Mouse (Mus musculus) limb, embryonic 13.5 days (tissue): Measurements from ENCODE around the gene Ap5z1. TPM values are rescaled to one million over a fixed set of nuclear protein-coding genes. Genes with fewer than 3 reads are reported as not detected.

Experiments used
- ATAC-seq: fragments of 200-750 bp; cut with Nextera tagmentation; 2 replicates; pipeline ENCODE4 v1.8.0; 2017; ENCODE audit warnings: low read depth, moderate number of reproducible peaks, moderate TSS enrichment; ENCODE audit not compliant: low FRiP score
- H3K27ac ChIP-seq: fragments of 300-500 bp; sonication (generic); 2 replicates; pipeline ENCODE4 v1.5.1; 2015; ENCODE audit warnings: inconsistent platforms, mild to moderate bottlenecking, moderate library complexity
- H3K27me3 ChIP-seq: fragments of 300-500 bp; sonication (generic); 2 replicates; pipeline ENCODE4 v1.6.1; 2015; ENCODE audit warnings: mild to moderate bottlenecking, inconsistent platforms
- H3K36me3 ChIP-seq: fragments of 300-500 bp; sonication (generic); 2 replicates; pipeline ENCODE4 v1.6.1; 2015; ENCODE audit warnings: inconsistent platforms, mild to moderate bottlenecking, moderate library complexity
- H3K4me1 ChIP-seq: fragments of 300-500 bp; sonication (generic); 2 replicates; pipeline ENCODE4 v1.6.1; 2015; ENCODE audit warnings: inconsistent platforms
- H3K4me2 ChIP-seq: fragments of 300-500 bp; sonication (generic); replicated peaks from 2 replicates; pipeline ENCODE4 v1.6.1; 2015; ENCODE audit warnings: inconsistent platforms, mild to moderate bottlenecking, moderate library complexity
- H3K4me3 ChIP-seq: fragments of 300-500 bp; sonication (generic); 2 replicates; pipeline ENCODE4 v1.5.1; 2015; ENCODE audit warnings: moderate library complexity, mild to moderate bottlenecking, inconsistent platforms
- H3K9ac ChIP-seq: fragments of 300-500 bp; sonication (generic); 2 replicates; pipeline ENCODE4 v1.6.1; 2015; ENCODE audit warnings: mild to moderate bottlenecking, inconsistent platforms
- H3K9me3 ChIP-seq: fragments of 300-500 bp; sonication (generic); 2 replicates; pipeline ENCODE4 v1.6.1; 2016; ENCODE audit warnings: inconsistent platforms
- WGBS: fragments of 180-500 bp; shearing (Covaris S2); methylation state at CpG from one replicate; pipeline ENCODE4 v1.1.7; 2015; 5-methylcytosine and 5-hydroxymethylcytosine counted together
- polyA plus RNA-seq: library from polyadenylated mRNA; unstranded; fragments of >200 nt; fragmentation: Nextera tagmentation; extraction: Ambion mirVana; gene quantifications from 2 replicates; pipeline ENCODE4 v1.2.1, GENCODE M21; 2015

Gene Ap5z1
- polyA plus RNA-seq, 1 experiment from 2014 or later: 7.9 TPM

DNA sequence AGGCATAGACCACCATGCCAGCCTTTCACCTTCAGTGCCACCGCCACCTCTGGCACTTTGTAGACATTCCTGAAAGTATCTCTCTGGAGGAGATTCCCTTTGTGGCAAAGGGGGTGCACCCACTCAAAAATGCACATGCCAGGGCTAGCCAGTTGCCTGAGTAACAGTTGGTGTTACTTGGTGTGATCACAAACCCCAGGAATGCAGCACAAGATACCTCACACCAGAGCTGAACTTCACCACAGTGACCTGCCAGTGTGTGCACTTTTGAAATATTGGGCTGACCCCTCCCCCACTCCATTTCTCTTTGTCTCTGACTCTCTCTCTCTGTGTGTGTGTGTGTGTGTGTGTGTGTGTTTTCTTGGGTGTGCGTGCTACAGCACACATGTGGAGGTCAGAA, 37.3 kb upstream of the Ap5z1 start:
- Histone ChIP-seq H3K9me3 (no peaks in the 10 kb centered on the region), H3K27ac (no peak overlapping the region), H3K27me3 (no peaks in the 10 kb centered on the region), H3K4me3 (no peak overlapping the region), H3K36me3 (peaks cover 8% of the 10 kb centered on the region; the same call in 1 of the 2 replicates), H3K4me2 (no peak overlapping the region), H3K4me1 (peaks cover 42% of the 10 kb centered on the region), H3K9ac (no peak overlapping the region)
- 89% methylated on average over 2 of the region's 2 CpGs for WGBS
- no peak for ATAC-seq

DNA sequence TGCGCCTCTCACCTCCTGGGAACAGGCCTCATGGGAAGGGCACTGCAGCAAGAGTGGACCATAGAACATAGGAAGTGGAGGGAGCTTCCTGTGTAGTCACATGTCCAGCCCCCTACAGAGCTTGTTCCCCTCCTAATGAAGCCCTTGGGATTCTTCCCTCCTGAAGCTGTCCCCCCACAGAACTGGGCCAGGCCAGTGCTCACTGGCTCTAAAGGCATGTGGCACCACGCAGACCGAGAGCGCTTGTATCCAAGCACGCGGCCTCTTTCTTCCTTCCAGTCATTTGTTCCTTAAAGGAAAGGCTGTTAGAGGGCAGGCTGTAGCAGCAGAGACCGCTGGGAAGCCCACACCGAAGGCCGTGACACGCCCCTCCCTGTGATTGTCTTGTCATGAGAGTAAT, 35.9 kb upstream of the Ap5z1 start:
- H3K4me1 ChIP-seq: peaks cover 55% of the 10 kb centered on the region
- ATAC-seq: no peak

DNA sequence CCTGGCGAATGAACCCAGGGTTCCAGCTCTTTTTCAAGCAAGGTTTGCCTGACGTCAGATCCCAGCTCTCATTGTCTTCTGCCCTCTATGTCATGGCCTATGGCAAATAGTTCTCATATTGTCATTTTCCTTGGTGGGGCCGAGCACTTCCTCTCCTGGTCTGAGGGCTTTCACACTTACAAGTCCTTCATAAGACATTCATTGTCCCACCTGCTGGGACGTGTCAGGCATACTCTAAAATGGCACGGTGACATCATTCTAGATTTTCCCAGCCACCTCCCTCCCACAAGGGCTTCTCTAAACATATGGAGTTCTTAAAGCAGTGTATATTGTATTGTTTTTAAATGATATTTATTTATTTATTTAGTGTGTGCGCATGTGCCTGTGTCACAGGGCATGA, 35.1 kb upstream of the Ap5z1 start:
- WGBS: 83% methylated on average over 6 of the region's 6 CpGs
- no peak overlapping the region for H3K9ac ChIP-seq
- H3K36me3 ChIP-seq: peaks cover 8% of the 10 kb centered on the region; the same call in 1 of the 2 replicates

More for the DNA sequence above, 35.9 kb upstream of the Ap5z1 start:
- WGBS: 77% methylated on average over 10 of the region's 10 CpGs
- H3K4me2 ChIP-seq: no peak overlapping the region
- H3K27ac ChIP-seq: no peak overlapping the region
- H3K4me3 ChIP-seq: no peak overlapping the region
- no peaks in the 10 kb centered on the region for H3K9me3 ChIP-seq
- H3K9ac ChIP-seq: no peak overlapping the region
- peaks cover 8% of the 10 kb centered on the region; the same call in 1 of the 2 replicates for H3K36me3 ChIP-seq
- H3K27me3 ChIP-seq: no peaks in the 10 kb centered on the region

DNA sequence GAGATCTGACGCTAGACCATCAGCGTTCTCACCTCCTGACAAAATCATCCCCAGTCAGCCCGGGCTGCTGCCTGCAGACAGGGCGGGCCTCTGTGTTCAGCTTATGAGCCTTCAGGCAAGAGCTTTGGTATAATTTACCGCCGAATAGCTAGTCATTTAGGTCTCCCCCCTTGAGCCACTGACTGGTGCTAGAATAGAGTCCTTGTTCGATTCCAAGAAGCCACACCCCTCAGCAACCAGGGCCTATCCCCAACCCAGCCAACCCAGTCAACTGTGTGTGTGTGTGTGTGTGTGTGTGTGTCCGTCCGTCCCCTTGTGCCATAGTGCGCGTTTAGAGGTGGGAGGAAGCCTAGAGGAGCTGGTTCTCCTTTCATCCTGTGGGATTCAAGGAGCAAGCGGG, 32.7 kb upstream of the Ap5z1 start:
- 64% methylated on average over 12 of the region's 12 CpGs for WGBS
- no peak overlapping the region for H3K9ac ChIP-seq
- no peaks in the 10 kb centered on the region for H3K27me3 ChIP-seq
- peaks cover 50% of the 10 kb centered on the region for H3K4me1 ChIP-seq
- H3K27ac ChIP-seq: peak overlapping the region; percentile 56; the same call in 1 of the 2 replicates
- peaks cover 18% of the 10 kb centered on the region for H3K36me3 ChIP-seq
- no peak overlapping the region for H3K4me2 ChIP-seq
- H3K4me3 ChIP-seq: no peak overlapping the region
- ATAC-seq: 0 out of 2 replicates have a peak, but pooled peaks have one; percentile 41
- no peaks in the 10 kb centered on the region for H3K9me3 ChIP-seq

More for the DNA sequence above, 35.1 kb upstream of the Ap5z1 start:
- Histone ChIP-seq H3K9me3 (no peaks in the 10 kb centered on the region), H3K27ac (no peak overlapping the region), H3K27me3 (no peaks in the 10 kb centered on the region), H3K4me1 (peaks cover 63% of the 10 kb centered on the region), H3K4me2 (no peak overlapping the region), H3K4me3 (no peak overlapping the region)
- no peak for ATAC-seq

DNA sequence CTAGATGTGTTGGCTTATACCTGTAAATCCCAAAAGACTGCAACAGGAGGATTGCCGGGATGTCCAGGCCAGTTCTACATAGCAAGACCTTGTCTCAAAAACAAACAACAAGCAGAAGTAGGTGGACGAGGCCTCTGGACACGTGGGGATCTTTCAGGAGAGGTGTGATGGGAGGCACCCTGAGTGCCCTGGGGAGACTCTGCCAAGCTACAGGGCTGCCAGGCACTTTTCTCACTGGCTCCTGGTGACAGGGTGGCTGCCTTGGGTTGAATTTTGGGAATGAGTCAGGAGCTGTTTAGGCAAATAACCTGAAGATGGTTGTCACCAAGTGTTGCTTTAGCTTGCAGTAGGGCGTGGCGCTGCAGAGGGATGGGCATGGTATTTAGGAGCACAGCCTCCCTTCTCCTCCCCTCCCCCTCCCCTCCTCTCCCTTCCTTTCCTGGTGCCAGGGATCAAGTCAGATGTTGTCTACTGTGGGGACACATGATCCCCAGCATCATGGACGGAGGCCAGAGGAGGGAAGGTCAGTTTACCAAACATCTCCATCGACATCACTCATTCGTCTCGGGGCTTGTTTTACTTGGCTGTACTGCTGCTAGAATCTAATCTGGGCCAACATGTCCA, 31.8 kb upstream of the Ap5z1 start:
- Histone ChIP-seq H3K27ac (peak overlapping the region; percentile 44), H3K4me1 (peaks cover 44% of the 10 kb centered on the region), H3K4me2 (no peak overlapping the region), H3K9ac (no peak overlapping the region), H3K27me3 (no peaks in the 10 kb centered on the region), H3K4me3 (no peak overlapping the region), H3K9me3 (0 out of 2 replicates have a peak, but pooled peaks cover 3% of the 10 kb centered on the region), H3K36me3 (peaks cover 26% of the 10 kb centered on the region)
- 77% methylated on average over 9 of the region's 9 CpGs for WGBS
- no peak for ATAC-seq

DNA sequence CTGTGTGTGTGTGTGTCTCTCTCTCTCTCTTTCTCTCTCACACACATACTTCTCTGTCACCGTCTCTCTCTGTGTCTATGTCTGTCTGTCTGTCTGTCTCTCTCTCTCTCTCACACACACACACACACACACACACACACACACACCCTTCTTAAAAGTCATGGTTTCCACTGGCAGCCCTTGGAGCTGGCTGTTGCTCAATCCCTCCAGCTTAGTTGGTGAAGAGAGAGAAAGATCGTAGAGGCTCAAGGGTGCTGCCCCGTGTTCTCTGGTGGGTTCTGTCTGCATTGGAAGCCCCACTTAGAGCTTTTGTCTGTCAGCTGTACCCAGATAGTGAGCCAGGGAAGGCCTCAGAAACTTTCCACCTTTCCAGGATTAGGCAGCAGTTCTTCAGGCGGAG, 31.0 kb upstream of the Ap5z1 start:
- no peak overlapping the region for H3K4me2 ChIP-seq
- ATAC-seq: no peak
- 81% methylated on average over 4 of the region's 4 CpGs for WGBS
- H3K27me3 ChIP-seq: no peaks in the 10 kb centered on the region
- 0 out of 2 replicates have a peak, but pooled peaks cover 3% of the 10 kb centered on the region for H3K9me3 ChIP-seq
- peaks cover 44% of the 10 kb centered on the region for H3K4me1 ChIP-seq
- H3K9ac ChIP-seq: no peak overlapping the region
- H3K4me3 ChIP-seq: no peak overlapping the region
- peak overlapping the region; percentile 15; the same call in 1 of the 2 replicates for H3K27ac ChIP-seq
- peaks cover 32% of the 10 kb centered on the region for H3K36me3 ChIP-seq

DNA sequence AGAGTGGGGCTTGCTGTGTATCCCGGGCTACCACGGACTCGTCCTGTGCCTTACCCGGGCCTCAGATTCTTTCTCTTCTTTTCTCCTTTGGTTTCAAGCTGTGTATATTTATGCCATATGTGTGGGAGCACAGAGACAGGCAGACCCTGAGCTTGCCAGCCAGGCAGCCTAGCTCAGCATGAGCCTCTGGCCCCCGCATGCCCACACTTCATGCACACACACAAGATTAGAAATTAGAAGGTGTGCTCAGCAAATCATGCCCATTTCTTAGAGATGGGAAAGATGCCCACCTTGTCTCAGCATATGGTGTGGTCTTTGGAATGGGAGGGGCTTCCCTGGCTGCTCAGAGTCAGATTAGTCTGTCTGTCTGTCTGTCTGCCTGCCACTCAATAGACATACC, 29.7 kb upstream of the Ap5z1 start:
- Histone ChIP-seq H3K36me3 (peaks cover 41% of the 10 kb centered on the region), H3K4me2 (no peak overlapping the region), H3K4me1 (peaks cover 41% of the 10 kb centered on the region), H3K27me3 (no peaks in the 10 kb centered on the region), H3K4me3 (no peak overlapping the region), H3K9ac (no peak overlapping the region), H3K9me3 (0 out of 2 replicates have a peak, but pooled peaks cover 3% of the 10 kb centered on the region), H3K27ac (peak overlapping the region; percentile 33; the same call in 1 of the 2 replicates)
- 83% methylated on average over 5 of the region's 5 CpGs for WGBS
- no peak for ATAC-seq

DNA sequence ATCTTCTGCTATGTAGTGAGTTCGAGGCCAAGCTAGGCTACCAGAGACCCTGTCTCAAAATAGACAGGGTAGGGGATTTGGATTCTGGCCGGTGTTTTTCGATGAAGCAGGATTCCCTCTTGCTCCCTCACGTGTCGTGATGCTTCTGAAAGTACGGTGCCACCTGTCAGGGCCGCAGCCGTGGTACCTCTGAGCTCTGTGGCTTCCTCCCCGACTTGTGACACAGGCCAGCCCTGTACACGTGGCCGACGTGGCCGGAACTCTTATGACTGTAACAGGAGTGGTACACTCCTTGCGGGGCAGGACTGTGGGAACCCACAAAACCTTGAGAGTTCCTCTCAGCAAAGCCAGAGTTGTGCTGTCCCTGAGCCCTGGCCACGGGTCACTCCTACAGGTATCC, 28.0 kb upstream of the Ap5z1 start:
- WGBS: 95% methylated on average over 15 of the region's 15 CpGs
- H3K36me3 ChIP-seq: peaks cover 41% of the 10 kb centered on the region
- ATAC-seq: no peak

DNA sequence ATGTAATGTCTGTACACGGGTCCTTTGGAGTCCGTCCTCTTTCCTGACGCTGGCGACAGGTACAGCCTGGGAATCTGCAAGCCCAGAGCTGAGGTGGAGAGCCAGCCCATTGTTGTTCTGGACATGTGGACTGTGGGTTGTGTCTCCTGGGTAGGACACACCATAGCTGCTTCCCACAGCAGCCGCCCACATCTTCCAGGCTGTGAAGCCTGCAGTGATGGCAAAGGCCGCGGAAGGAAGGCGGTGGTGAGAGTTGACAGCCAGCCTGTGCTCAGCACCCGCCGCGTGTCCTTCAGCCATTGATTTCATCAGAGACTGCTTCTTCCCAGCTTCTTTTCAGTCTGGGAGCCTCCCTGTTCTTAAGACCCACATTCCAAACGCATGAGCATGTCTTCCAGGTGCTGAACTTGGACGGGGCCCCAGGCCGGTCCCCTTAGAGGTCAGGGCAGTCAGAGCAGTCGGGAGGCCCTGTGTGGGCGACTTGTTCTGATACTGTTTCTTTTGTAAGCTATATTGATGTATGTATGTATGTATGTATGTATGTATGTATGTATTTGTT, 25.3 kb upstream of the Ap5z1 start:
- H3K9me3 ChIP-seq: 0 out of 2 replicates have a peak, but pooled peaks cover 3% of the 10 kb centered on the region
- H3K27me3 ChIP-seq: no peaks in the 10 kb centered on the region
- peaks cover 36% of the 10 kb centered on the region for H3K36me3 ChIP-seq
- H3K27ac ChIP-seq: no peak overlapping the region
- WGBS: 90% methylated on average over 16 of the region's 16 CpGs
- H3K9ac ChIP-seq: no peak overlapping the region
- no peak overlapping the region for H3K4me2 ChIP-seq
- peaks cover 53% of the 10 kb centered on the region for H3K4me1 ChIP-seq
- no peak overlapping the region for H3K4me3 ChIP-seq
- ATAC-seq: no peak

More for the DNA sequence above, 28.0 kb upstream of the Ap5z1 start:
- Histone ChIP-seq H3K27ac (no peak overlapping the region), H3K4me1 (peaks cover 51% of the 10 kb centered on the region), H3K4me2 (no peak overlapping the region), H3K4me3 (no peak overlapping the region), H3K27me3 (no peaks in the 10 kb centered on the region), H3K9me3 (0 out of 2 replicates have a peak, but pooled peaks cover 3% of the 10 kb centered on the region), H3K9ac (no peak overlapping the region)

DNA sequence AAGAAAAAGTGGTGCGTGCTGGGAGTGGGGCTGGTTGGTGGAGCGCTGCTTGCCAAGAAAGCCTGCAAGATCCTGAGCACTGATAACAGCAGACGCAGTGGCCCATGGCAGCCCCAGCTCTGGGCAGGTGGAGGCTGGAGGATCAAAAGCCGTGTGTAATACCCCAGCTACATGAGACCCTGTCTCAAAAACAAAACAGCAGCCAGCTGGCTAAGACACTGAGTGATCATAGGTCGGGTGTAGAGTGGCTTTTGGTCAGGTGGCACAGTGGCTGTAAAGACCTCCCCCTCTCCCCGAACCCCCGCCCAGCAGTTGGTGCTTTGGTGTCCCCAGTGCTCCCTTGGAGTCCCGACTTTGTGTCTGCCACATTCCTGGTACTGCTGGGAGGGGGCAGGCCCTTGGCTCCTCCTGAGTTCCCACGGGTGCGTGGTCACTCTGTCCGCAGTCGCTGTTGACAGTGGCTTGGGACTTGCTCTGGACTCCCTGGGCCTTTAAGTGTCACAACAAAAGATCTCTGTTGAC, 23.8 kb upstream of the Ap5z1 start:
- 0 out of 2 replicates have a peak, but pooled peaks cover 3% of the 10 kb centered on the region for H3K9me3 ChIP-seq
- peak overlapping the region; percentile 36; the same call in 1 of the 2 replicates for H3K9ac ChIP-seq
- peak overlapping the region; percentile 93 for H3K27ac ChIP-seq
- no peaks in the 10 kb centered on the region for H3K27me3 ChIP-seq
- H3K4me3 ChIP-seq: peak overlapping the region; percentile 40
- peaks cover 61% of the 10 kb centered on the region for H3K4me1 ChIP-seq
- H3K4me2 ChIP-seq: peak overlapping the region; percentile 70
- peaks cover 33% of the 10 kb centered on the region for H3K36me3 ChIP-seq
- 7% methylated on average over 12 of the region's 12 CpGs for WGBS
- peak; percentile 40 for ATAC-seq

DNA sequence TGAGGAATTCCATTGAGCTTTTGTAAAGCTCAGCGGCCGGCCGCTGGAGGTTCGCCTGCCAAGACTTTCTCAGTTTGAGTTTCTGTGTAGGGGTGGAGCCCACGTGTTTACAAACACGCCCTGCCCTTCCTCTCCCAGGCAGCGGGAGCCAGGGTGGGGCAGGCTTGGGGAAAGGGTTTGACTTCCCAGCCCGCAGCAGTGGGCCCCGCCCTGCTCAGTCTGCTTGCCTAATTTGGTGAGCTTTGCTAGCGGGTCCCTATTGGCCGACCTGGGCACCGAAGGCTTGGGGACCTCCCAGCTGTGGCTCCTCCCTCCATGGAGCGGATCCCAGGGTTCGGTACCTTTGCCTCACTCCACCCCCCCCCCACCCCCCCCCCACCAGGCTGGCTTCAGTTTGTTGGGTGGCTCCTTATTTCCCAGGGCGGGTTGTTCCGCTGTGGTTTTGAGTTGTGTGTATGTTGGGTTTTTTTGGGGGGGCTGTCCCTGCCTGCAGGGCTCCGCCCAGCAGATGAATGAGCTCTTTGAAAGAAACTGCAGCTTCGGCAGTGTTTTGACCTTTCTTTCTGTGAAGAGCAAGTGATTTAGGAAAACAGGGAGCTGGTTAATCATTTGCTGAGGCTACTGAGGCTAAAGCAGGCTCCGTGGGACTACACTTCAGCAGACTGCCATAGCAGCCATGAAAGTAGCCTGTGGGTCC, 23.1 kb upstream of the Ap5z1 start:
- ATAC-seq: peak; percentile 92
- 2% methylated on average over 19 of the region's 19 CpGs for WGBS
- Histone ChIP-seq H3K9me3 (0 out of 2 replicates have a peak, but pooled peaks cover 3% of the 10 kb centered on the region), H3K4me1 (peaks cover 67% of the 10 kb centered on the region), H3K27me3 (no peaks in the 10 kb centered on the region), H3K27ac (peak overlapping the region; percentile 93), H3K36me3 (peaks cover 27% of the 10 kb centered on the region), H3K4me2 (peak overlapping the region; percentile 70), H3K4me3 (peak overlapping the region; percentile 40), H3K9ac (peak overlapping the region; percentile 36; the same call in 1 of the 2 replicates)
